Mouse (Mus musculus) layer of hippocampus, adult 6 months (tissue): ENCODE measurements around the gene Tmem45b. TPM values are rescaled to one million over a fixed set of nuclear protein-coding genes. Genes with fewer than 3 reads are reported as not detected.

ENCODE experiments used
- long read RNA-seq, 2 experiments: library from polyadenylated mRNA; unstranded; transcript quantifications; one replicate each; pipeline ENCODE4 v2.0.0; 2019 to 2020
- polyA plus RNA-seq: library from polyadenylated mRNA; unstranded; fragments of <200 nt; fragmentation: Nextera tagmentation; gene quantifications from 2 replicates; pipeline ENCODE4 v1.2.3, GENCODE M21; 2021

Gene Tmem45b
- polyA plus RNA-seq: 0.31 TPM in 1 of 2 replicates, not detected in the other
- long read RNA-seq, experiment 1, partial matches to known transcripts: 0 of 1 reads
- long read RNA-seq, experiment 1, other reads (novel, unspliced or antisense): 0 of 1 reads
- long read RNA-seq, experiment 2: 0 reads

GRCm38 (mm10) chr9:31463692-31464474 lies at the start of gene Tmem45b:
Tmem45b (minus strand) TSS chr9:31464462.

DNA sequence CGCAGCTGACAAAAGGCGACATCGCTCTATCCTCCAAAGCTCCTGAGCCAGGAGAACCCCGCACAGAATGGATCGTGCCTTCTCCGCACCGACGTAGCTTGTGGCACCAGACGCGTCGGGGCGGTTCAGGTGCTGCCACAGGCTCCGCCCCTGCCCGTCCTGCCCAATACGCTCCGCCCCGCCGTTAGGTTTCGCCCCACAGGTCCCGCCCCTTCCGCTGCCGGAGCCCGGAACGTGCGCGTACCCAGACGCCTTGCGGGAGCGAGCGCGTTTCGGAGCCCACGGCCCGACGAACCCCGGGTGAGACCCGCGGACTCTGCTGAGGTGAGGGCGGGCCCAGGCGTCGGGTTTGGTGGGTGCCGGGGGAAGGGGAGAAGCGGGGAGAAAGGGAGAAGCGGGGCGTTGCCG lies 78.3 kb downstream of the Tmem45b start, which contains the start of gene Nfrkb:
Gene Nfrkb, plus strand, starts transcription at position 246 of the 408 bp plus-strand sequence.

Other genes with a start within 250 kb of the Tmem45b start
- 11.1 and 12.3 TPM in 2 replicates for gene Prdm10, start 183.9 kb downstream of the Tmem45b start, polyA plus RNA-seq
- gene Nfrkb, start 78.3 kb downstream of the Tmem45b start, polyA plus RNA-seq: 7.5 and 11.9 TPM in 2 replicates